Mouse (Mus musculus) lung, postnatal 14 days (tissue): Measurements from ENCODE around the gene Ctcfl.
"Not testable (repeated sequence)": the region's sequence is repeated elsewhere in the genome, so short reads cannot be mapped to it uniquely, and the experiment has no call there.

Experiments
- DNase-seq: peaks from one replicate; pipeline ENCODE4 v3.0.0; 2021

The Ctcfl gene

GRCm38 (mm10) chr2:173138323-173139239, 19.3 kb upstream of the Ctcfl start:
- no peak for DNase-seq

- no peak for DNase-seq
Observed at GRCm38 (mm10) chr2:173134695-173135094, 15.4 kb upstream of the Ctcfl start.

- no peak for DNase-seq
Observed at GRCm38 (mm10) chr2:173132794-173133300, 13.5 kb upstream of the Ctcfl start.

- DNase-seq, result no peak
Observed at GRCm38 (mm10) chr2:173132262-173132661, 12.9 kb upstream of the Ctcfl start.

- DNase-seq, result no peak
Observed at GRCm38 (mm10) chr2:173129111-173129510, 9.8 kb upstream of the Ctcfl start.

GRCm38 (mm10) chr2:173126386-173126785, 7.1 kb upstream of the Ctcfl start:
- DNase-seq, result no peak

GRCm38 (mm10) chr2:173124022-173124735, 4.9 kb upstream of the Ctcfl start:
- DNase-seq, result no peak

- not testable (repeated sequence) for DNase-seq
Observed at GRCm38 (mm10) chr2:173120117-173120516, 792 bp upstream of the Ctcfl start.

GRCm38 (mm10) chr2:173113796-173114195, 5.5 kb downstream of the Ctcfl start:
- DNase-seq, result not testable (repeated sequence)

GRCm38 (mm10) chr2:173110571-173110970, 8.8 kb downstream of the Ctcfl start:
- no peak for DNase-seq

- no peak for DNase-seq
Observed at GRCm38 (mm10) chr2:173109510-173109909, 9.8 kb downstream of the Ctcfl start.

- no peak for DNase-seq
Observed at GRCm38 (mm10) chr2:173108509-173109190, 10.7 kb downstream of the Ctcfl start.

GRCm38 (mm10) chr2:173106889-173107785, 12.2 kb downstream of the Ctcfl start:
- DNase-seq, result peak; percentile 68

GRCm38 (mm10) chr2:173106409-173106808, 12.9 kb downstream of the Ctcfl start:
- DNase-seq, result no peak

- peak; percentile 8 for DNase-seq
Observed at GRCm38 (mm10) chr2:173097337-173097736, 22.0 kb downstream of the Ctcfl start.

- peak; percentile 86 for DNase-seq
Observed at GRCm38 (mm10) chr2:173089437-173089836, 29.9 kb downstream of the Ctcfl start.

GRCm38 (mm10) chr2:173087405-173087804, 31.9 kb downstream of the Ctcfl start:
- peak; percentile 11 for DNase-seq

GRCm38 (mm10) chr2:173085763-173086162, 33.6 kb downstream of the Ctcfl start:
- no peak for DNase-seq

- no peak for DNase-seq
Observed at GRCm38 (mm10) chr2:173084871-173085270, 34.5 kb downstream of the Ctcfl start.

GRCm38 (mm10) chr2:173083712-173084475, 35.4 kb downstream of the Ctcfl start:
- DNase-seq, result peak; percentile 48

GRCm38 (mm10) chr2:173083106-173083505, 36.2 kb downstream of the Ctcfl start:
- no peak for DNase-seq
